Mouse (Mus musculus): ENCODE results near the gene Trim72.

Trim72 gene

GRCm38 (mm10) chr7:128056917-128057444, 53.2 kb downstream of the Trim72 start:
- DNase-seq, result no peak

GRCm38 (mm10) chr7:128057860-128058259, 54.1 kb downstream of the Trim72 start:
- DNase-seq, result no peak

- DNase-seq, result no peak
These were observed 54.8 kb downstream of the Trim72 start for GRCm38 (mm10) chr7:128058576-128058975.

- DNase-seq, result no peak
These were observed 55.3 kb downstream of the Trim72 start for GRCm38 (mm10) chr7:128059091-128059490.

All from cerebellum, postnatal 14 days (tissue).